Mouse (Mus musculus) gastrocnemius, postnatal 14 days (tissue): ENCODE measurements around the gene Psmc5. TPM values are rescaled to one million over a fixed set of nuclear protein-coding genes. Genes with fewer than 3 reads are reported as not detected.

ENCODE experiments used
- DNase-seq: peaks from one replicate; pipeline ENCODE4 v3.0.0; 2021; ENCODE audit warnings: mixed read lengths
- intact Hi-C: fragments of 180-260 bp; cut with DNase I; formaldehyde crosslinking; loops from one replicate; pipeline ENCODE4 v1.15.1; 2025; ENCODE audit warnings: low total_unique reads
- total RNA-seq, 2 experiments: library from RNA; stranded (reverse); gene quantifications; 2 replicates each; pipeline ENCODE4 v1.2.3; 2021

Gene Psmc5
- total RNA-seq, 2 experiments from 2014 or later: 133 to 137 TPM

DNA sequence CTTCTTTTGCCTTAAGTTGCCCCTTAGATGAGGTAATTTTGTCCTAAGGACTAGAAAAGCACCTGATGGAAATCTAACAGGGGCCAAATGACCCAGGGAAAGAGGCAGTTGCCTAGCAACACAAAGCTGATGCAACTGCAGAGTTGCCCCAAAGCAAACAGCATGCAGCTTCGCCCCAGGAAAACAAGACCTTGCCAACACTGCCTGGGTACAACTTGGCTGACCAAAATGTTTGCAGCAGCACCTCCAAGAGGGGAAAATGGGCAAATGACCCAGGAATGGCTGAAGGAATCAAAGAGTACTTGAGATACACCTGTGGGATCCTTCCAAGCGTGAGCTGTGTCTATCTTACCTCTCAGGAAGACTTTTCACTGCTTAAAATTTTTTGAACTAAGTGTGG, 35.9 kb downstream of the Psmc5 start:
- DNase-seq: no peak
- intact Hi-C loops: no loop called here

- intact Hi-C loops: loop anchor here (2.0 to 5.0 kb wide), 2 partner anchors 65 to 91 kb away; no protein-coding TSS in a partner anchor
- no peak for DNase-seq
These were observed 45.8 kb downstream of the Psmc5 start, which contains the start of gene Gh for GRCm38 (mm10) chr11:106301765-106302164. Gh (minus strand) TSS chr11:106301865.

- intact Hi-C loops: loop anchor here (2.0 to 5.0 kb wide), 2 partner anchors 64 to 90 kb away; no protein-coding TSS in a partner anchor
- DNase-seq: peak; percentile 51
These were observed 46.7 kb downstream of the Psmc5 start for GRCm38 (mm10) chr11:106302634-106303033.

DNA sequence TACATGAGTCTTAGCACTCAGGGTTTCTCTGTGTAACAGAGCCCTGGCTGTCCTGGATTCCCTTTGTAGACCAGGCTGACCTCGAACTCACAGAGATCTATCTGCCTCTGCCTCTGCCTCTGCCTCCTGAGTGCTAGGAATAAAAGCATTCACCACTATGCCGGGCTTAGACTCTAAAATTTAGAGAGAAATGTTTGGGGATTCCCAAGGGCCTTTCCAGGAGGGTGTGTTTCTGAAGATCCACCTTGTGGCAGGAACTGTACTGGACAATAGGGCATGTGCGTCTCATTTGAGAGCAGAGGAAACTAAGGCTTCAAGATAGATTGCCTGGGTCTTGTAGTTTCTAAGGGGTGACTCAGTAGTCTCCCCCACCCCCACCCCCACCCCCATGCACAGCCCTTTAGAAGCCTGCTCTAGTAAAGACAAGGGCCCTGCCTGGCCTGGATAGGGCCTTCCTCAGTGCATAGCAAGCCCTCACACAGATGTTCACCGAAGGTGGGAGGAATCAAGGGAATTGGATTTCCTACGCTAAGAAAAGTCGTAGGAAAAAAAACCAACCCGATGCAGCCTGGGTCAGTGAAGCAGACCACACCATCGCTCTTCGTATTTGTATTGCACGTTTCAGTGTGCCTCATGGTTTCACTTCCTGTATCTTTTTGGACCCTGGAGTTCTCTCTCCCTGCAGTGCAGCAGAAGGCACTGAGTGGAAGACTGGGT, 49.6 kb downstream of the Psmc5 start:
- DNase-seq: no peak
- intact Hi-C loops: no loop called here

DNA sequence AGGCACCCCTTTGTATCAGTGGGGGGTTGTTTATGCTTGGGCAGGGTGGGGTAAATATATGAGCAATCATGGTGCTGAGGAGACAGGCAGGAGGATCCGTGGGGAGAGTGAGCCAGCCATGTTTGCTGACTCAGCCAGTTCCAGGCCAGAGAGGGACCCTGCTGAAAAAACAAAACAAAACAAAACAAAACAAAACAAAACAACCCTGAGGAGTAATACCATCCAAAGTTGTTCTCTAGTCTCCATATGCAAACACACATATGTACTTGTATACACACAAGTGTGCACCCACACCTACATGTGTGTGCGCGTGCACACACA, 50.1 kb downstream of the Psmc5 start:
- DNase-seq: no peak
- intact Hi-C loops: no loop called here

- intact Hi-C loops: no loop called here
- DNase-seq: no peak
These were observed 50.8 kb downstream of the Psmc5 start for GRCm38 (mm10) chr11:106306758-106307157.

GRCm38 (mm10) chr11:106307432-106307831, 51.5 kb downstream of the Psmc5 start:
- no peak for DNase-seq

GRCm38 (mm10) chr11:106308162-106308561, 52.2 kb downstream of the Psmc5 start:
- intact Hi-C loops: no loop called here
- DNase-seq: no peak

More at GRCm38 (mm10) chr11:106307432-106307831, 51.5 kb downstream of the Psmc5 start:
- intact Hi-C loops: no loop called here

DNA sequence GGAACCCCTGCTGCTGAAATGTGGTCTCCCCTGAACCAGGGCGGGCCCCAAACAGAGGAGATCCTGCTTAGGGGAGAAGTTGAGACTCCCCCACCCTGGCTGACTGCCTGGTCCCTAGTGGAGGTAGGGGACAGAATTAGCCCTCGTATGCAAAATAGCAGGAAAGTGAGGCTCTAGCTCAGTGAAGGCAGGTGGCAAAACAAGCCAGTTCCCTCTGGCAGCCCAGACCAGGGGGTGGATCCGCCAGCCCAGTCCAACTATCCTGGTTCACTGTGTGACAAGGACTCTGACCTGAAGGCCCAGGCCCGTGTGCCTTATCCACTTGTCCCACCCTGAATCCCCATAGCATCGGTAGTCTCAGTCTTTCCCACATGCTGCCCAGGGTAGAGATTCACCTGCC, 54.2 kb downstream of the Psmc5 start:
- no peak for DNase-seq
- intact Hi-C loops: no loop called here

Other genes with a start within 250 kb of the Psmc5 start
- gene Kcnh6, start 248.0 kb upstream of the Psmc5 start, total RNA-seq: not detected
- 10 to 100 TPM; 31.4 to 34.0 TPM for gene Dcaf7, start 219.3 kb upstream of the Psmc5 start, total RNA-seq
- 10 to 100 TPM; 38.8 to 42.5 TPM for gene Taco1, start 190.1 kb upstream of the Psmc5 start, total RNA-seq
- gene Map3k3, start 171.5 kb upstream of the Psmc5 start, total RNA-seq: 10 to 100 TPM; 22.1 to 22.7 TPM
- gene Gm10840, start 95.3 kb upstream of the Psmc5 start, total RNA-seq: not detected
- gene Limd2, start 95.3 kb upstream of the Psmc5 start, total RNA-seq: 1 to 10 TPM; 5.9 to 8.6 TPM
- gene Strada, start 54.0 kb upstream of the Psmc5 start, total RNA-seq: 10 to 100 TPM; 13.0 to 15.3 TPM
- 10 to 100 TPM; 62.1 to 69.8 TPM for gene Ccdc47, start 39.8 kb upstream of the Psmc5 start, total RNA-seq
- gene Ddx42, start 39.2 kb upstream of the Psmc5 start, total RNA-seq: 10 to 100 TPM; 22.5 to 24.8 TPM
- 10 to 100 TPM; 22.0 to 25.0 TPM for gene Ftsj3, start 75 bp upstream of the Psmc5 start, total RNA-seq
- gene Smarcd2, start 16.8 kb downstream of the Psmc5 start, total RNA-seq: 10 to 100 TPM; 20.3 to 22.6 TPM
- under 1 TPM; 0.07 to 0.12 TPM for gene Tcam1, start 20.5 kb downstream of the Psmc5 start, total RNA-seq
- gene Gh, start 45.7 kb downstream of the Psmc5 start, total RNA-seq: not detected
- gene Cd79b, start 58.6 kb downstream of the Psmc5 start, total RNA-seq: 1 to 10 TPM; 1.0 to 1.1 TPM
- 100 to 1,000 TPM; 178 to 181 TPM for gene Scn4a, start 97.1 kb downstream of the Psmc5 start, total RNA-seq
- 10 to 100 TPM; 11.8 to 13.1 TPM for gene Prr29, start 109.3 kb downstream of the Psmc5 start, total RNA-seq
- 10 to 100 TPM; 11.7 to 12.2 TPM for gene Icam2, start 131.9 kb downstream of the Psmc5 start, total RNA-seq
- 1 to 10 TPM; 4.9 to 5.9 TPM for gene Ern1, start 231.7 kb downstream of the Psmc5 start, total RNA-seq